Mouse (Mus musculus): ENCODE results near the gene Tas2r123.

Tas2r123 gene

GRCm38 (mm10) chr6:132846842-132847241 is at the start of gene Tas2r123:
Gene Tas2r123, plus strand, starts transcription at chr6:132847142.
- no peak for DNase-seq (ENCODE audit: low spot score)

- DNase-seq (ENCODE audit: low spot score) = no peak
These were observed 44.4 kb upstream of the Tas2r123 start, which contains the start of gene Tas2r117 for GRCm38 (mm10) chr6:132802518-132802917. Gene Tas2r117, plus strand, starts transcription at chr6:132802818.

- DNase-seq (ENCODE audit: low spot score) = no peak
These were observed 8.2 kb downstream of the Tas2r123 start, which contains the start of gene Tas2r116 for GRCm38 (mm10) chr6:132855138-132855537. Gene Tas2r116, plus strand, starts transcription at chr6:132855438.

- no peak for DNase-seq (ENCODE audit: low spot score)
These were observed 20.8 kb downstream of the Tas2r123 start, which contains the start of gene Tas2r110 for GRCm38 (mm10) chr6:132867708-132868107. Gene Tas2r110, plus strand, starts transcription at chr6:132868008.

- no peak for DNase-seq (ENCODE audit: low spot score)
These were observed 45.8 kb downstream of the Tas2r123 start, which contains the start of gene Tas2r113 for GRCm38 (mm10) chr6:132892711-132893110. Gene Tas2r113, plus strand, starts transcription at chr6:132893011.

All from adipocyte (in vitro differentiated cells).